Mouse (Mus musculus) CD4-positive, CD25-positive, alpha-beta regulatory T cell (primary cell): Measurements from ENCODE around the gene Eif2ak3. TPM values are rescaled to one million over a fixed set of nuclear protein-coding genes. Genes with fewer than 3 reads are reported as not detected.

Experiments used
- polyA plus RNA-seq: library from polyadenylated mRNA; unstranded; fragments of 100-300 nt; shearing (Covaris generic); gene quantifications from one replicate; pipeline ENCODE4 v1.2.1, GENCODE M21; 2017

The Eif2ak3 gene
- polyA plus RNA-seq, result 12.6 TPM

GRCm38 (mm10) chr6:70844002-70844804 is at the start of gene Eif2ak3:
Gene Eif2ak3, plus strand, starts transcription at chr6:70844515.

GRCm38 (mm10) chr6:70918827-70919226 is 74.5 kb downstream of the Eif2ak3 start, which contains the start of gene Tex37:
Gene Tex37, minus strand, starts transcription at chr6:70918927.

Other genes with a start within 250 kb of the Eif2ak3 start
- gene Rpia, start 52.3 kb upstream of the Eif2ak3 start, polyA plus RNA-seq, result 5.6 TPM
- not detected for gene Tex37, start 74.4 kb downstream of the Eif2ak3 start, polyA plus RNA-seq
- not detected for gene Foxi3, start 112.0 kb downstream of the Eif2ak3 start, polyA plus RNA-seq